Mouse (Mus musculus): ENCODE measurements around the gene Ppil1. TPM values are rescaled to one million over a fixed set of nuclear protein-coding genes. Genes with fewer than 3 reads are reported as not detected.
"Not testable (repeated sequence)": the region's sequence is repeated elsewhere in the genome, so short reads cannot be mapped to it uniquely, and the experiment has no call there.

The Ppil1 gene
- total RNA-seq, 2 experiments from 2014 or later, result 27.0 to 27.2 TPM

- intact Hi-C loops (cut with DNase I), result no loop called here
- DNase-seq, result no peak
These were observed 27.8 kb upstream of the Ppil1 start for GRCm38 (mm10) chr17:29291793-29292192.

- intact Hi-C loops (cut with DNase I), result no loop called here
- DNase-seq, result no peak
These were observed 18.4 kb upstream of the Ppil1 start for GRCm38 (mm10) chr17:29282216-29282952.

GRCm38 (mm10) chr17:29281541-29281940 is 17.6 kb upstream of the Ppil1 start:
- intact Hi-C loops (cut with DNase I), result no loop called here
- no peak for DNase-seq

GRCm38 (mm10) chr17:29280422-29280821 is 16.4 kb upstream of the Ppil1 start:
- no peak for DNase-seq
- intact Hi-C loops (cut with DNase I), result no loop called here

- DNase-seq, result peak in 1 of 2 experiments; percentile 39
- intact Hi-C loops (cut with DNase I), result no loop called here
These were observed 9.9 kb upstream of the Ppil1 start for GRCm38 (mm10) chr17:29273889-29274288.

- DNase-seq, result no peak
- intact Hi-C loops (cut with DNase I), result no loop called here
These were observed 9.2 kb upstream of the Ppil1 start for GRCm38 (mm10) chr17:29273156-29273555.

GRCm38 (mm10) chr17:29270148-29270698 is 6.2 kb upstream of the Ppil1 start:
- intact Hi-C loops (cut with DNase I), result no loop called here
- DNase-seq, result no peak

GRCm38 (mm10) chr17:29269349-29269706 is 5.3 kb upstream of the Ppil1 start:
- intact Hi-C loops (cut with DNase I), result loop anchor here (2.0 to 5.0 kb wide), 3 partner anchors 77 to 243 kb away; partner anchors contain the start of genes Mtch1 and Pim1
- DNase-seq, result no peak

GRCm38 (mm10) chr17:29268682-29269348 is 4.8 kb upstream of the Ppil1 start, which contains the start of gene BC004004:
TSS of gene BC004004 (plus strand) at chr17:29268788.
- peak; percentile 95 for DNase-seq
- intact Hi-C loops (cut with DNase I), result loop anchor here (1.0 to 5.0 kb wide), 4 partner anchors 78 to 243 kb away; partner anchors contain the start of genes Mtch1 and Pim1

GRCm38 (mm10) chr17:29267931-29268681 is 4.1 kb upstream of the Ppil1 start:
- no peak for DNase-seq
- intact Hi-C loops (cut with DNase I), result loop anchor here (1.0 to 5.0 kb wide), 4 partner anchors 79 to 244 kb away; partner anchors contain the start of genes Mtch1 and Pim1

GRCm38 (mm10) chr17:29267040-29267439 is 3.1 kb upstream of the Ppil1 start:
- intact Hi-C loops (cut with DNase I), result loop anchor here (5.0 kb wide), 2 partner anchors 225 to 245 kb away; partner anchors contain the start of gene Pim1
- DNase-seq, result not testable (repeated sequence)

GRCm38 (mm10) chr17:29264760-29265159 is 774 bp upstream of the Ppil1 start:
- intact Hi-C loops (cut with DNase I), result loop anchor here (5.0 kb wide), 2 partner anchors 228 to 248 kb away; partner anchors contain the start of gene Pim1
- no peak for DNase-seq

- DNase-seq, result no peak
- intact Hi-C loops (cut with DNase I), result no loop called here
These were observed 569 bp downstream of the Ppil1 start for GRCm38 (mm10) chr17:29263417-29263816.

- intact Hi-C loops (cut with DNase I), result no loop called here
- DNase-seq, result no peak
These were observed 1.7 kb downstream of the Ppil1 start for GRCm38 (mm10) chr17:29262259-29262649.

- DNase-seq, result no peak
- intact Hi-C loops (cut with DNase I), result no loop called here
These were observed 2.3 kb downstream of the Ppil1 start for GRCm38 (mm10) chr17:29261603-29262258.

GRCm38 (mm10) chr17:29260501-29260900 is 3.5 kb downstream of the Ppil1 start:
- intact Hi-C loops (cut with DNase I), result no loop called here
- no peak for DNase-seq

GRCm38 (mm10) chr17:29259489-29259888 is 4.5 kb downstream of the Ppil1 start:
- peak; percentile 77 to 84 for DNase-seq
- intact Hi-C loops (cut with DNase I), result loop anchor here (2.0 kb wide), 1 partner anchor 111 kb away; no protein-coding TSS in a partner anchor

GRCm38 (mm10) chr17:29258921-29259320 is 5.1 kb downstream of the Ppil1 start:
- DNase-seq, result no peak
- intact Hi-C loops (cut with DNase I), result loop anchor here (2.0 kb wide), 1 partner anchor 112 kb away; no protein-coding TSS in a partner anchor

- intact Hi-C loops (cut with DNase I), result loop anchor here (2.0 kb wide), 1 partner anchor 113 kb away; no protein-coding TSS in a partner anchor
- no peak for DNase-seq
These were observed 5.9 kb downstream of the Ppil1 start for GRCm38 (mm10) chr17:29258025-29258558.
